Mouse (Mus musculus) lung, postnatal 36 days (tissue): ENCODE measurements at regions not wholly inside any gene's neighbourhood (a gene's known extent, or its start where the extent isn't known, plus 50 kb on each side); places are given as distances from the start of the nearest gene placed in this dataset.
A peak's percentile ranks its signal among the peaks of the same experiment; 100 is the strongest.

ENCODE experiments used
- DNase-seq: peaks from one replicate; pipeline ENCODE4 v3.0.0; 2022; ENCODE audit warnings: mixed read lengths

DNA sequence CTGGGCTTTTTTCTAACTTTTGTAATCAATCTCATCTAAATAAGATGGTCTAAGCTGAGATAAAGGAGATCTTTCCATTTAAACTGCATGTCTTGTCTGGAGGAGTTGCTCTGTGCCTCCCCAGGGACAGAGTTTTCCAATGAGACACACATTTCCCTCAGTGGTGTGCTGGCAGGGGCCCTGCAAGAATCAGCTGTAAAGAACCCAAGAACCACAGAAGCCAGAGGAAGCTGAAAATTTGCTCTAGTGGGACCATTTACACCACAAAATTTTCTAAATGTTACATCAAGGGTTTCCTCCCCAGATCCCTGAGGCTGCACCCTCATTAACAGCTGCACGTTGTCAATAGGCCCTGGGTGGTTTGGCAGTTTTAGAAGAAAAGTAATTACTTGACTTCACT is 301.0 kb upstream of the Ttc14 start:
- DNase-seq = no peak

DNA sequence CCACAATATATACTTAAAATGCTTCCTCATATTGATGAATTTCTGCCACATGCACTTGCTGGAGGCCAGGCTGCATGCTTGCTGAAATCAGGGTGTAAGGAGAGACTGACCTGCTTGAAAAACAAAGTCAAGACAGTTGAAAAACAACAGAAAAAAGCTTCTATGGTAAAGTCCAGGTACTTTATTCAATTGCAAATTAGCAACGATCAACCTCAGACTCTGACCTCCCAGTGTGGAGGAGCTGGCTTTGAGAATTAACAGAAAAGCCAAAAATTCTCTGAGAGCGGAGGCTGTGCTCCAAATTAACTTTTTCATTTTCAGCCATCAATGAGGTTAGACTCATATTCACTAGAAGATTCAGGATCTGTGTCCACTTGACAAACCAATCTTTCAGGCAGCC is 291.4 kb upstream of the Ttc14 start:
- no peak for DNase-seq

GRCm38 (mm10) chr3:33544161-33544560 is 255.5 kb upstream of the Ttc14 start:
- no peak for DNase-seq

DNA sequence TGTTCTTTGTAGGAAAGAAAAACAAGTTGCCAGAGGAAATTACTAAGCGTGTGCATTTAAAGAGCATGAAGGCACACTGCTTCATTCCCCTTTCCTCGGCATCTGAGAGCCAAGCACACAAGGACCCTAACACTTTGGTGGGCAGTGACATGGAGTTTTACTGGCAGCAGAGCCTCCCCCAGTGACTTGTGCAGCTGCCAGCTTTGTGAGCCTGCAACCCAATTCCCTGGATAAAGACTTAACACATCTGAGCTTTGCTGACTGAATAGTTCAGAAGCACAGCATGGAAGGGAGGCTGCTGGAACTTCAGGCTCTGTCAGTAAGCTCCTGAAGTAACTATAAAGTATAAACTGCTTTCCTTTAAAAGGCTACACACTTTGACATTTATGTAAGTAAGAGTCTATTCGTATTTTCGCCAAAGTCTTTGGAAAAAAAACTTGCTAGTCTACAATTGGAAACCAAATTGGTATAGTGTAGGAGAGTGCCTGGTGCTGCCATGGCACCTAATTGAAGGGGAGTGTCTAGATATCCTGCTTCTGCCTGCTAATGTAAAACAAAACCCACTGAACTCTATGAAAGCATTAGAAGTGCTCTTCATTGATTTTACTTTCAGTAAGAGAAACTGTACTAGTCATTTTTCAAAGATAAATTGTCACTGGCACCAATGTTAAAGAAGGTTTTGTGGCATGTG is 236.8 kb upstream of the Ttc14 start:
- DNase-seq = no peak

DNA sequence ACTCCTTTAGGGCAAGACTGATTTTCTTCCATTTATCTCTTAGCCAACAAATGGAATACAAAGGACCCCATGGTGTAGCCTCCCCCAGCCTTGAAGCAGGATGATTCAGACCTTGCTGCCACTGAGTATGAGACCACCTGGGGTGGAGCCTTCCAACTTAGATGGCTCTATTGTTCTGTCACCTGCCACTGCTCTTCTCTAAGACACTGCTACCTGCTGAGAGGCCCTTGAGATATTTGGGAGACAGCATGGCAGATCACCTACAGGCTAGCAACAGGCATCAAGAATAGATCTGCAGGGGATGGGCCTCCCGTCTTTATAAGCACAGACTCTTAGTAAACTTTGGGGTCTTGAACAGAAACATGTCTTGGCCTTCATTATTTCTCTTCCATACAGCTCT is 219.0 kb upstream of the Ttc14 start:
- DNase-seq = no peak

DNA sequence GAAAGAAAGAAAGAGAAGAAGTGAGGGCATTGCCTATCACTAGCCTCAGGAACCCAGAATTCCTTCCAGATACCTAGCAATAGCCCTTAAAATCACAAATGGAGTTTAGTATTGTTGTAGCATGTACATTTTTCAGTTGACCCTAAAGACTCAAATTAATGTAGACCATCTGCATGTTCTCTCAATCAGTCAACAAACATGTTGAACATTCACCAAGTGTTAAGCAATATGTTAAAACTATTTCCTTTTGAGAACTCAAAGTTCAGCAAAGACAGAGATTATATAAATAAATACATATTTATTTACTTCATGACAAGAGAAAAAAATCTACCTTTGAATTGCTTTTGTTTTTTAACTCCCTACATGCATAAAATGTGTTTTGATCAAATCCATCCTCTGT is 185.4 kb upstream of the Ttc14 start:
- DNase-seq = no peak

- DNase-seq = no peak
These were observed 182.8 kb upstream of the Ttc14 start for GRCm38 (mm10) chr3:33616871-33617270.

GRCm38 (mm10) chr3:33632928-33633514 is 166.6 kb upstream of the Ttc14 start:
- DNase-seq = peak; percentile 2

DNA sequence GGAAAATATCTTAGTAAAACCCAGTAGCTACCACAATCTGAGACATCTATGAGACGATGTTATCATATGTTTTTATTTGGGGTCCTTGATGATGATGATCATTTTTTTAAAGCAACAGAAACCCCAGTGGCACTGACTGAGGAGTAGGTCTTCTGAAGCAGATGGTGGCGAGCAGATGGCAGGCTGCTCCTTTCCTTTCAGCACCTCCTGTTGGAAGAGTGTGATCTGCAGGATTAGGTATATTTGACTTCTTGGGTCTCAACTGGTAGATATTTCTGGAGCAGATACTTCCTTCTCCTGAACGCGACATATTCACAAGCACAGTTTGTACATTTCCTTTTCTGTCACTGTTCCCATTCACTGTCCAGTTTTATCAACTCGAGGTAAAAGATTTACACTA is 141.0 kb upstream of the Ttc14 start:
- no peak for DNase-seq
